Mouse (Mus musculus): ENCODE data around the gene Mcoln2.
"Not testable (repeated sequence)": the region's sequence is repeated elsewhere in the genome, so short reads cannot be mapped to it uniquely, and the experiment has no call there.

Mcoln2 gene

GRCm38 (mm10) chr3:146184992-146185657 lies 35.5 kb downstream of the Mcoln2 start:
- CTCF ChIA-PET = interaction anchor here (0.6 to 1.0 kb wide), 5 partner anchors 29 to 459 kb away, joined by 3 to 5 read pairs (median 4); no protein-coding TSS in a partner anchor

- CTCF ChIA-PET = interaction anchor here (0.6 to 1.2 kb wide), 2 partner anchors 30 to 166 kb away, joined by 5 to 9 read pairs; no protein-coding TSS in a partner anchor
Observed at GRCm38 (mm10) chr3:146186033-146186432, 36.4 kb downstream of the Mcoln2 start.

- CTCF ChIA-PET = no interaction called here
Observed at GRCm38 (mm10) chr3:146189933-146190332, 40.3 kb downstream of the Mcoln2 start.

GRCm38 (mm10) chr3:146192507-146192906 lies 42.9 kb downstream of the Mcoln2 start:
- CTCF ChIA-PET = no interaction called here

GRCm38 (mm10) chr3:146195153-146195552 lies 45.5 kb downstream of the Mcoln2 start:
- CTCF ChIA-PET = interaction anchor here (0.6 kb wide), 1 partner anchor 45 kb away, joined by 4 read pairs; no protein-coding TSS in a partner anchor

GRCm38 (mm10) chr3:146196301-146196700 lies 46.7 kb downstream of the Mcoln2 start:
- CTCF ChIA-PET = no interaction called here

- CTCF ChIA-PET = no interaction called here
Observed at GRCm38 (mm10) chr3:146196780-146197743, 47.4 kb downstream of the Mcoln2 start.

- CTCF ChIA-PET = no interaction called here
Observed at GRCm38 (mm10) chr3:146197785-146198184, 48.2 kb downstream of the Mcoln2 start.

GRCm38 (mm10) chr3:146198803-146199481 lies 49.3 kb downstream of the Mcoln2 start:
- CTCF ChIA-PET = no interaction called here

- CTCF ChIA-PET = no interaction called here
Observed at GRCm38 (mm10) chr3:146199486-146199885, 49.9 kb downstream of the Mcoln2 start.

GRCm38 (mm10) chr3:146204375-146204774 lies 54.7 kb downstream of the Mcoln2 start:
- CTCF ChIA-PET = interaction anchor here (0.7 kb wide), 1 partner anchor 12 kb away, joined by 6 read pairs; no protein-coding TSS in a partner anchor

- CTCF ChIA-PET = no interaction called here
Observed at GRCm38 (mm10) chr3:146205305-146205704, 55.7 kb downstream of the Mcoln2 start.

- CTCF ChIA-PET = interaction anchor here (0.6 kb wide), 1 partner anchor 38 kb away, joined by 7 read pairs; no protein-coding TSS in a partner anchor
Observed at GRCm38 (mm10) chr3:146206635-146207034, 57.0 kb downstream of the Mcoln2 start.

- CTCF ChIA-PET = interaction anchor here (0.6 kb wide), 1 partner anchor 119 kb away, joined by 3 read pairs; no protein-coding TSS in a partner anchor
Observed at GRCm38 (mm10) chr3:146207440-146207839, 57.8 kb downstream of the Mcoln2 start.

- CTCF ChIA-PET = not testable (repeated sequence)
Observed at GRCm38 (mm10) chr3:146209759-146210158, 60.1 kb downstream of the Mcoln2 start.

- CTCF ChIA-PET = interaction anchor here (0.7 kb wide), 1 partner anchor 438 kb away, joined by 4 read pairs; no protein-coding TSS in a partner anchor
Observed at GRCm38 (mm10) chr3:146211141-146211747, 61.6 kb downstream of the Mcoln2 start.

GRCm38 (mm10) chr3:146211964-146212363 lies 62.3 kb downstream of the Mcoln2 start:
- CTCF ChIA-PET = interaction anchor here (0.7 kb wide), 1 partner anchor 439 kb away, joined by 4 read pairs; no protein-coding TSS in a partner anchor

- CTCF ChIA-PET = interaction anchor here (0.6 kb wide), 1 partner anchor 149 kb away, joined by 3 read pairs; no protein-coding TSS in a partner anchor
Observed at GRCm38 (mm10) chr3:146213336-146213735, 63.7 kb downstream of the Mcoln2 start.

- CTCF ChIA-PET = interaction anchor here (0.6 kb wide), 3 partner anchors 12 to 164 kb away, joined by 5 to 9 read pairs (median 6); no protein-coding TSS in a partner anchor
Observed at GRCm38 (mm10) chr3:146216561-146216960, 66.9 kb downstream of the Mcoln2 start.

GRCm38 (mm10) chr3:146220776-146221486 lies 71.3 kb downstream of the Mcoln2 start, which contains the start of gene Lpar3:
Gene Lpar3, plus strand, starts transcription at chr3:146220963.
- CTCF ChIA-PET = no interaction called here
